Comparison of ENCODE assay signal across 14 mouse cellular contexts in the genomic region with DNA sequence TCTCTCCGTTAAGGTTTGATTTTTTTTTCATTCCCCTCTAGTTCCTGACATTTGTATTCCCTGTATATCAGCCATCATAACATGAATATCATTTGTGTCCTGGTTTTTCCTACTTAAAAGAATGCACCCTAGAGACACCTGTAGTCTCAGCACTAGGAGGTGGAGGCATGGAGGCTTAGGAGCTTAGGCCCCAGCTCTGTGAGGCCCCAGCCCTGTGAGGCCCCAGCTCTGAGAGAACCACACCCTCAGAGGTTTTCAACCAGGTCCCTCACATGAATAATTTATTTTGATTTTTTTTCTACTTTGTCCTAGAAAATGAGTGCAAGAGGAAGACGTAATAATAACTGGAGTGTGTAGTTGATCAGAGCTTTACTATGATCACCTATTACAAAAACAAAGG.
DNase-seq lines count a peak whose midpoint lies in the region; ATAC-seq and TF ChIP-seq lines count a peak whose summit lies in the region.
"Had no signal": no experiment of that assay in that cellular context is flagged by ENCODE, and none has a peak within 500 bp of the region (broad histone marks: within the 10 kb centered on the region; RNA-seq: fewer than 3 reads in every experiment).

No protein-coding gene starts in this region.

- peaks cover 10% of the 10 kb centered on the region for H3K36me3 ChIP-seq in heart, embryonic 11.5 days (ENCODE audit: control insufficient read depth, insufficient read depth, low read length)
- H3K36me3 ChIP-seq in stomach, embryonic 15.5 days: peaks cover 22% of the 10 kb centered on the region
- H3K36me3 ChIP-seq in stomach, postnatal 0 days (ENCODE audit: control insufficient read depth, insufficient read depth, low read length): peaks cover 12% of the 10 kb centered on the region
- H3K36me3 ChIP-seq in liver, embryonic 11.5 days (ENCODE audit: control insufficient read depth, insufficient read depth, low read length): peaks cover 9% of the 10 kb centered on the region
- H3K36me3 ChIP-seq: midbrain, embryonic 15.5 days had no signal

- no peaks in the 10 kb centered on the region for H3K27me3 ChIP-seq in heart, embryonic 11.5 days (ENCODE audit: control insufficient read depth, insufficient read depth, low read length)
- no peaks in the 10 kb centered on the region for H3K27me3 ChIP-seq in stomach, embryonic 15.5 days (replicated peaks)
- no peaks in the 10 kb centered on the region for H3K27me3 ChIP-seq in stomach, postnatal 0 days (ENCODE audit: control insufficient read depth, insufficient read depth, low read length)
- H3K27me3 ChIP-seq in liver, embryonic 11.5 days (replicated peaks; ENCODE audit: control insufficient read depth, insufficient read depth, low read length): no peaks in the 10 kb centered on the region
- H3K27me3 ChIP-seq: embryonic facial prominence, embryonic 13.5 days; hindbrain, embryonic 13.5 days; midbrain, embryonic 15.5 days had no signal

- 64% methylated on average over 2 of the region's 2 CpGs for WGBS in heart, embryonic 11.5 days (ENCODE audit: insufficient replicate concordance)
- WGBS in stomach, embryonic 15.5 days: 66% methylated on average over 2 of the region's 2 CpGs
- WGBS in stomach, postnatal 0 days: 57% methylated on average over 2 of the region's 2 CpGs
- WGBS in liver, embryonic 11.5 days: 60% methylated on average over 2 of the region's 2 CpGs

- no peak overlapping the region for H3K9ac ChIP-seq in heart, embryonic 11.5 days (ENCODE audit: low read depth, low read length)
- H3K9ac ChIP-seq in stomach, embryonic 15.5 days: no peak overlapping the region
- no peak overlapping the region for H3K9ac ChIP-seq in stomach, postnatal 0 days (ENCODE audit: low read length)
- no peak overlapping the region for H3K9ac ChIP-seq in liver, embryonic 11.5 days (ENCODE audit: low read depth, low read length)
- H3K9ac ChIP-seq: hindbrain, embryonic 13.5 days had no signal

- DNase-seq in heart, adult 11 months: no peak
- no peak for DNase-seq in stomach, postnatal 0 days (ENCODE audit: low spot score)
- DNase-seq in liver, embryonic 11.5 days (ENCODE audit: low spot score): no peak
- DNase-seq in frontal cortex, postnatal 14 days (ENCODE audit: low spot score in 2 of 2): no peak
- no peak for DNase-seq in cerebellum, adult 18-20 months
- DNase-seq in gastrocnemius, postnatal 36 days: no peak
- DNase-seq: gastrocnemius, postnatal 25 days had no signal

- H3K27ac ChIP-seq in heart, embryonic 11.5 days (ENCODE audit: low read depth, low read length): no peak overlapping the region
- no peak overlapping the region for H3K27ac ChIP-seq in stomach, embryonic 15.5 days
- no peak overlapping the region for H3K27ac ChIP-seq in stomach, postnatal 0 days (replicated peaks)
- H3K27ac ChIP-seq in liver, embryonic 11.5 days (ENCODE audit: low read depth, low read length): no peak overlapping the region
- H3K27ac ChIP-seq: embryonic facial prominence, embryonic 13.5 days; hindbrain, embryonic 13.5 days; macrophage; midbrain, embryonic 15.5 days had no signal

- H3K4me2 ChIP-seq in heart, embryonic 11.5 days: no peak overlapping the region; the same call in 1 of the 2 replicates
- no peak overlapping the region for H3K4me2 ChIP-seq in stomach, embryonic 15.5 days
- H3K4me2 ChIP-seq in stomach, postnatal 0 days (replicated peaks; ENCODE audit: low read depth): no peak overlapping the region
- H3K4me2 ChIP-seq in liver, embryonic 11.5 days: no peak overlapping the region

- H3K4me1 ChIP-seq in heart, embryonic 11.5 days (ENCODE audit: control insufficient read depth, insufficient read depth, low read length): no peaks in the 10 kb centered on the region; the same call in 1 of the 2 replicates
- H3K4me1 ChIP-seq in stomach, embryonic 15.5 days: no peaks in the 10 kb centered on the region
- H3K4me1 ChIP-seq in stomach, postnatal 0 days (replicated peaks; ENCODE audit: control insufficient read depth, insufficient read depth): no peaks in the 10 kb centered on the region
- peaks cover 2% of the 10 kb centered on the region; the same call in 1 of the 2 replicates for H3K4me1 ChIP-seq in liver, embryonic 11.5 days (replicated peaks; ENCODE audit: control insufficient read depth, insufficient read depth, low read length)
- H3K4me1 ChIP-seq: heart, embryonic 10.5 days had no signal

- intact Hi-C loops in gastrocnemius, postnatal 36 days (cut with DNase I): no loop called here

- ATAC-seq in heart, embryonic 11.5 days (replicated peaks; ENCODE audit: insufficient number of reproducible peaks, low FRiP score, low TSS enrichment): peak; percentile 75; the same call in 1 of the 2 replicates
- peak; percentile 79; the same call in 1 of the 2 replicates for ATAC-seq in stomach, embryonic 15.5 days (ENCODE audit: insufficient read depth, low FRiP score, low read depth)
- ATAC-seq in stomach, postnatal 0 days (ENCODE audit: low FRiP score, low TSS enrichment): no peak
- peak; percentile 81 for ATAC-seq in liver, embryonic 11.5 days (replicated peaks; ENCODE audit: low FRiP score)
- ATAC-seq: midbrain, embryonic 15.5 days had no signal

- H3K4me3 ChIP-seq in heart, embryonic 11.5 days (ENCODE audit: low read depth, low read length): no peak overlapping the region
- no peak overlapping the region for H3K4me3 ChIP-seq in stomach, embryonic 15.5 days (replicated peaks)
- no peak overlapping the region for H3K4me3 ChIP-seq in stomach, postnatal 0 days (ENCODE audit: low read depth, low read length)
- H3K4me3 ChIP-seq in liver, embryonic 11.5 days (ENCODE audit: low read depth, low read length): no peak overlapping the region
- H3K4me3 ChIP-seq: heart, embryonic 10.5 days had no signal

- no peak for TF ChIP-seq EP300 in stomach, postnatal 0 days (optimal IDR thresholded peaks at IDR 0.05)

- no peak for TF ChIP-seq CTCF in stomach, postnatal 0 days (IDR thresholded peaks at IDR 0.05; ENCODE audit: low read depth)

- no peaks in the 10 kb centered on the region for H3K9me3 ChIP-seq in heart, embryonic 11.5 days (replicated peaks; ENCODE audit: control insufficient read depth, low read length)
- H3K9me3 ChIP-seq in stomach, embryonic 15.5 days: no peaks in the 10 kb centered on the region
- H3K9me3 ChIP-seq in stomach, postnatal 0 days (ENCODE audit: control insufficient read depth, low read length): no peaks in the 10 kb centered on the region
- no peaks in the 10 kb centered on the region for H3K9me3 ChIP-seq in liver, embryonic 11.5 days (ENCODE audit: control insufficient read depth, low read length)
- H3K9me3 ChIP-seq: embryonic facial prominence, embryonic 13.5 days; heart, embryonic 10.5 days; hindbrain, embryonic 13.5 days; midbrain, embryonic 15.5 days had no signal
